Mouse (Mus musculus) testis, adult 2 months (tissue): ENCODE measurements around the gene Spata32.

ENCODE experiments used
- CTCF ChIP-seq: fragments of 200-500 bp; IDR thresholded peaks from 2 replicates; pipeline ENCODE4 v1.5.1; 2012; ENCODE audit warnings: low read depth, mild to moderate bottlenecking, inconsistent platforms, low read length, moderate library complexity; ENCODE audit not compliant: control insufficient read depth, insufficient read depth, insufficient replicate concordance
- POLR2A ChIP-seq: fragments of 200-500 bp; IDR thresholded peaks from 2 replicates; pipeline ENCODE4 v1.6.1; 2012; ENCODE audit warnings: low read depth, mild to moderate bottlenecking, inconsistent platforms, low read length, moderate library complexity; ENCODE audit not compliant: control insufficient read depth

DNA sequence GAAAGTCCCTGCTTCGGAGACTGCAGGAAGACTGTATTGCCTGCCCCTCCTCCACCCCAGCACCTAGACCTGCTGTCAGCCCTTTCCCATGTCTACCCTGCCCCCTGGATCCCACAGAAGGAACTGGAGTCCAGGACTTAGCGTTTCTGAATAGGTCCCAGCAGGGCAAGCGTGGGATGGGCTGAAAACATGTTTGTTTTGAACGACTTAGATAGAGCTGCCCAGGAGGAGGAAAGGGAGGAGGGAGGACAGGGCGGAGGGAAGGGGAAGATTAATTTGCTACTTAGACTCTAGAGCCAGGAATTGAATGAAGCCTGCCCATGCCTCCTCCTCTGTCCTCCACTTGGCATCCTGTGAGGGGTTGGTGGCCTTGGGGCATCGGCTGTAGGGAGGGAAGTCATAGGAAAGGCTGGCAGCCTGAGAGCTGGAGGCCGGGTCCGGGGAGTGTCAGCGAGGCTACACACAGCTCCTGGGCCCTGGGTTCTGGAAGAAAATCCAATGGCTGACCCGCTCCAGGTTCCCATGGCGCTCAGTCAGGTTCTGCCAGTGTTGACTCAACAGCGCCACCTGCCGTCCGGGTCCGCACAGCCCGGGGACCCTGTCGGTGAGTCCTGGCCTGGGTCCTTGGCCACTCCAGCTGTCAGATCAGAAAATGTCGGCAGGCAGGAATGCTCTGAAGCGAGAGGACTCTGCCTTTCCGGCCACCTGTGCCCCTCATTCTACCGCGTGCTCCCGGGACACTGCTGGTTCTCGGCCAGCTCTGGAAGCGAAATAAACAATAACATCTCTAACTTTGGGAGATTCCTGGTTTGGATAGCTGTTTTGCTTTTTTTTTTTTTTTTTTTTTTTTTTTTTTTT, 59.4 kb downstream of the Spata32 start:
- TF ChIP-seq POLR2A (peak; percentile 39; the same call in 1 of the 2 replicates), CTCF (peak; percentile 98)
